Mouse (Mus musculus): ENCODE data around the gene Olfr348. TPM values are rescaled to one million over a fixed set of nuclear protein-coding genes. Genes with fewer than 3 reads are reported as not detected.

The Olfr348 gene
- not detected for total RNA-seq (2023)

DNA sequence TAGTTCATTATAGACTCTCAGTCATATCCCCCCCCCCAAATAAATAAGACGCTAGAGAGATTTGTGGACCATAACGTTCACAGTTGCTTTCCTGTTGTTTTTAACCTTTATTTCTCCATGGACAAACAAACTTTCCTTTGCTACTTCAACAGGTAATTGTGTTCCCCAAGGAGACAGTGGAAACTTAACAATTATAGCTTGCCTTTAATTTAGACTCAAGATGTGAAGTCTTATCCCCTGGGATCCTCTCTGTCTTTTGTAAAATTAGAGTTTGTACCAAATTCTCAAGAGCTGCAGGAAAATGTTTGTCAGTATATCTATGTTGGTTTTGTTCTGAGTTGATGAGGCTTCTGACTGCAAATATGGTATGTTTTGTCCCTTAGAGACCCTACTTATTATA, at the start of gene Olfr348:
Olfr348 (plus strand) TSS at position 301 of the 400 bp plus-strand sequence.

DNA sequence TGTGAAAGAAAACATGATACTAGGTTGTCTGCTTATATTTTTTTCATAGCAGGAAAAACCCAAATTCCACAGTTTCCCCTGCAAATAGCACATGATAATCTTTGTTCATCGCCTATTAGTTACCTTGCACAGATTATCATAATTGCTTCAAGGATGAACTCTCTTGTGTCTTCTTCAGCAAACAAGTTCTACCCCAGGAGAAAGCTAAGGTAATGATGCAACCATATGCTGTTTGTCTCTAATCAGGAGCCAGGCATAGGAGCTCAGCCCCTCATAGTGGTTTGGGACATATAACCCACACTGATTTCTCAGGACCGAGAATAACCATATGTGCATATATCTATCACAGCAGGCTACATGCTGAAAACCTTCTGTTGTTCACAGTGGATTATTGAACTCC, 6.2 kb downstream of the Olfr348 start, which contains the start of gene Olfr50:
Olfr50 (plus strand) TSS at position 301 of the 400 bp plus-strand sequence.

GRCm38 (mm10) chr2:36816932-36817331, 32.9 kb downstream of the Olfr348 start, which contains the start of gene Olfr3:
Gene Olfr3, minus strand, starts transcription at chr2:36817032.

Other genes starting within 250 kb of the Olfr348 start
- not detected for gene Olfr344, start 217.6 kb upstream of the Olfr348 start, total RNA-seq (2023)
- gene Olfr345, start 144.2 kb upstream of the Olfr348 start, total RNA-seq (2023): not detected
- gene Olfr346, start 98.5 kb upstream of the Olfr348 start, total RNA-seq (2023): not detected
- not detected for gene Olfr347, start 52.4 kb upstream of the Olfr348 start, total RNA-seq (2023)
- gene Olfr50, start 6.3 kb downstream of the Olfr348 start, total RNA-seq (2023): not detected
- gene Olfr3, start 32.8 kb downstream of the Olfr348 start, total RNA-seq (2023): not detected
- not detected for gene Olfr350, start 62.0 kb downstream of the Olfr348 start, total RNA-seq (2023)
- under 1 TPM in 1 of 2 experiments, not detected in 1; 0.17 TPM for gene Olfr351, start 78.4 kb downstream of the Olfr348 start, total RNA-seq (2023)
- gene Olfr352, start 84.2 kb downstream of the Olfr348 start, total RNA-seq (2023): not detected
- gene Olfr353, start 108.7 kb downstream of the Olfr348 start, total RNA-seq (2023): not detected
- not detected for gene Olfr354, start 121.4 kb downstream of the Olfr348 start, total RNA-seq (2023)
- not detected for gene Olfr355, start 144.6 kb downstream of the Olfr348 start, total RNA-seq (2023)
- gene Olfr356, start 152.8 kb downstream of the Olfr348 start, total RNA-seq (2023): not detected
- not detected for gene Olfr357, start 209.6 kb downstream of the Olfr348 start, total RNA-seq (2023)
- gene Olfr358, start 225.1 kb downstream of the Olfr348 start, total RNA-seq (2023): not detected

Measured in T-cell, adult 66 days (primary cell).